Mouse (Mus musculus) ZHBTc4 (cell line): ENCODE measurements at regions not wholly inside any gene's neighbourhood (a gene's known extent, or its start where the extent isn't known, plus 50 kb on each side); places are given as distances from the start of the nearest gene placed in this dataset.
A peak's percentile ranks its signal among the peaks of the same experiment; 100 is the strongest.

Experiments
- DNase-seq: peaks from one replicate; pipeline ENCODE4 v3.0.0-alpha.2; 2011; ENCODE audit warnings: low read depth, low spot score

- DNase-seq, result no peak
These were observed 469.3 kb upstream of the Trpc7 start for GRCm38 (mm10) chr13:57365096-57365495.

GRCm38 (mm10) chr13:57364396-57364795, 468.6 kb upstream of the Trpc7 start:
- DNase-seq, result no peak

GRCm38 (mm10) chr13:57362563-57362962, 466.8 kb upstream of the Trpc7 start:
- peak; percentile 93 for DNase-seq

- no peak for DNase-seq
These were observed 465.5 kb upstream of the Trpc7 start for GRCm38 (mm10) chr13:57361286-57361685.

GRCm38 (mm10) chr13:57354606-57355005, 458.8 kb upstream of the Trpc7 start:
- no peak for DNase-seq

- DNase-seq, result no peak
These were observed 458.2 kb upstream of the Trpc7 start for GRCm38 (mm10) chr13:57353976-57354375.

- no peak for DNase-seq
These were observed 455.0 kb upstream of the Trpc7 start for GRCm38 (mm10) chr13:57350828-57351227.

- DNase-seq, result no peak
These were observed 442.9 kb upstream of the Trpc7 start for GRCm38 (mm10) chr13:57338676-57339075.

- DNase-seq, result no peak
These were observed 440.8 kb upstream of the Trpc7 start for GRCm38 (mm10) chr13:57336596-57336995.

- no peak for DNase-seq
These were observed 437.2 kb upstream of the Trpc7 start for GRCm38 (mm10) chr13:57332976-57333375.

- no peak for DNase-seq
These were observed 436.1 kb upstream of the Trpc7 start for GRCm38 (mm10) chr13:57331868-57332267.

- peak; percentile 72 for DNase-seq
These were observed 429.6 kb upstream of the Trpc7 start for GRCm38 (mm10) chr13:57325306-57325925.

- DNase-seq, result no peak
These were observed 420.6 kb upstream of the Trpc7 start for GRCm38 (mm10) chr13:57316211-57317005.

- DNase-seq, result no peak
These were observed 418.7 kb upstream of the Trpc7 start for GRCm38 (mm10) chr13:57314512-57314911.

- no peak for DNase-seq
These were observed 417.9 kb upstream of the Trpc7 start for GRCm38 (mm10) chr13:57313731-57314130.

- DNase-seq, result peak; percentile 76
These were observed 415.4 kb upstream of the Trpc7 start for GRCm38 (mm10) chr13:57311235-57311634.

- peak; percentile 66 for DNase-seq
These were observed 413.8 kb upstream of the Trpc7 start for GRCm38 (mm10) chr13:57309618-57310017.

- DNase-seq, result peak; percentile 41
These were observed 412.4 kb upstream of the Trpc7 start for GRCm38 (mm10) chr13:57307971-57308903.

- no peak for DNase-seq
These were observed 409.8 kb upstream of the Trpc7 start for GRCm38 (mm10) chr13:57305586-57305985.

- DNase-seq, result no peak
These were observed 408.0 kb upstream of the Trpc7 start for GRCm38 (mm10) chr13:57303805-57304204.

- no peak for DNase-seq
These were observed 396.1 kb upstream of the Trpc7 start for GRCm38 (mm10) chr13:57291737-57292490.
